Mouse (Mus musculus): ENCODE measurements around the gene Rmdn3. TPM values are rescaled to one million over a fixed set of nuclear protein-coding genes. Genes with fewer than 3 reads are reported as not detected.

Rmdn3 gene
- polyA plus RNA-seq, 1 experiment = 21.8 TPM

DNA sequence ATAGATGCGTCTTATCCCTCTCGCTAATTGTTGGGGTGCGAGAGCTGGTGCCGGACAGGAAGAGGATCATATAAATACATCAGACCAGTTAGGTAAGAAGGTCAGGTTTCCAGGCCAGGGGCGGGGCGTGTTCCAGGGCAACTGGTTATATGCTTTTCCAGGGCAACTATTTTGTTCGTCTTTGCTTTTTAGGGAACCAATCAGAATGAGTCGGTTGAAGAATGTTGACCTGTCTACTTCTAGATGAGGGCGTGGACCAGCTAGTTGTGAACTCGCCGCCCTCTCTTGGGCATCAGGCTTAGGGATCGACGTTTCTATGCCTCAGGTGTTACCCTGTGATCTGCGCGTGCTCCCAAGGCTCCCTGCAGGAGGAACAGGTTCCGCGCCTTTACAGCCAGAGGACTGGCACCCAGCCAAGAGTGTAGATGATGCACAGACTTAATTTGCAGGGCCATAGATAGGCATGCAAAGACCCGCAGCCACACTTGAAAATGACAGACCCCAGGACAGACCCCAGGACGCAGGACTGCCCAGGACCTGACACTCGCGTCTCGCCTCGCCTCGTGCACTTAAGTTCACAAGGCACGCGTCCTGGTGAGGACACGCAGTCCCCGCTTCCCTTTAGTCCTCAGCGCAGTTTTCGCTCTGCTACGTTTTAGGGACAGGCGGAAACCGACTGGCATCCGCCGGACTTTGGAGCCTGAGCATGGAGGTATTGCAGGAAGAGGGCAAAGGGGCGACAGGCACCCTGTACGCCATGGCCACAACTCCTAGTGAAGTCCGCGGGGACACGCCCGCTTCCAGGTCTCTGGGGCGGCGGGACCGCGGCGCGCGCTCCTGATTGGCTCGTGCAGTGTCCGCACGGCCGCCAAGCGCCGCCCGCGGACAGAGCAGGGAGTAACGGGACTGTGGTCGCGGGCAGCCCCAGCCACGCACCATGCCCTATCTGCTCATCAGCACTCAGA, 10.3 kb upstream of the Rmdn3 start, which contains the start of gene Gchfr:
Gene Gchfr (plus strand): TSS at position 873 of the 965 bp plus-strand sequence.
- TF ChIP-seq FOSL1 (IDR thresholded peaks at IDR 0.05; ENCODE audit: insufficient read depth, low read length, poor library complexity, severe bottlenecking) = no peak
- TF ChIP-seq CTCF (IDR thresholded peaks at IDR 0.05; ENCODE audit: control insufficient read depth, insufficient read depth, insufficient read length) = no peak
- no peak for TF ChIP-seq MYOD1 (IDR thresholded peaks at IDR 0.05; ENCODE audit: control insufficient read depth, insufficient read length, low read depth)
- no peak for TF ChIP-seq MAX (IDR thresholded peaks at IDR 0.05)
- TF ChIP-seq USF1 (IDR thresholded peaks at IDR 0.05; ENCODE audit: low read depth) = no peak
- no peak for TF ChIP-seq CEBPB (IDR thresholded peaks at IDR 0.05; ENCODE audit: low read depth)
- TF ChIP-seq MYOG (IDR thresholded peaks at IDR 0.05; ENCODE audit: control insufficient read depth, extremely low read depth, insufficient read length) = no peak
- Histone ChIP-seq H3K4me3 (ENCODE audit: insufficient read depth, poor library complexity, severe bottlenecking) (peak within 1 kb of the TSS; percentile 75), H3K36me3 (ENCODE audit: control insufficient read depth, insufficient read depth) (no peaks in the 10 kb centered on the region), H3ac (ENCODE audit: control insufficient read depth, insufficient read length, low read depth) (peak within 1 kb of the TSS; percentile 73), H3K79me2 (ENCODE audit: control insufficient read depth, insufficient read depth) (no peaks in the 10 kb centered on the region), H3K27me3 (ENCODE audit: control insufficient read depth, insufficient read depth, insufficient read length) (no peaks in the 10 kb centered on the region), H3K79me3 (ENCODE audit: low read depth) (no peaks in the 10 kb centered on the region)

DNA sequence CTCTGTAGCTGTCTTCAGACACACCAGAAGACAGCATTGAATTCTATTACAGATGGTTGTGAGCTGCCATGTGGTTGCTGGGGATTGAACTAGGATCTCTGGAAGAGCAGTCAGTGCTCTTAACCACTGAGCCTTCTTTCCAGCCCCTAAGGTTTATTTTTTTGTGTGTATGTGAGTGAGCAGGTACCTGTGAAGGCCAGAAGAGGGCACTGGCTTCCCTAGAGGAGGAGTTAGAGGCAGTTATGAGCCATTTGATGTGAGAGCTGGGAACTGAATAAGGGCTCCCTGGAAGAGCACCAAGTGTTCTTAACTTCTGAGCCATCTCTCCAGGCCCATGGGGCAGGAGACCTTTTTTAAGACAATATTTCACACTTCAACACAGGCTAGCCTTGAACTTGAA, 8.6 kb upstream of the Rmdn3 start:
- TF ChIP-seq CTCF (IDR thresholded peaks at IDR 0.05; ENCODE audit: control insufficient read depth, insufficient read depth, insufficient read length) (no peak), USF1 (IDR thresholded peaks at IDR 0.05; ENCODE audit: low read depth) (no peak), FOSL1 (IDR thresholded peaks at IDR 0.05; ENCODE audit: insufficient read depth, low read length, poor library complexity, severe bottlenecking) (no peak), MYOD1 (IDR thresholded peaks at IDR 0.05; ENCODE audit: control insufficient read depth, insufficient read length, low read depth) (no peak), MAX (IDR thresholded peaks at IDR 0.05) (no peak), MYOG (IDR thresholded peaks at IDR 0.05; ENCODE audit: control insufficient read depth, extremely low read depth, insufficient read length) (no peak), CEBPB (IDR thresholded peaks at IDR 0.05; ENCODE audit: low read depth) (no peak)

DNA sequence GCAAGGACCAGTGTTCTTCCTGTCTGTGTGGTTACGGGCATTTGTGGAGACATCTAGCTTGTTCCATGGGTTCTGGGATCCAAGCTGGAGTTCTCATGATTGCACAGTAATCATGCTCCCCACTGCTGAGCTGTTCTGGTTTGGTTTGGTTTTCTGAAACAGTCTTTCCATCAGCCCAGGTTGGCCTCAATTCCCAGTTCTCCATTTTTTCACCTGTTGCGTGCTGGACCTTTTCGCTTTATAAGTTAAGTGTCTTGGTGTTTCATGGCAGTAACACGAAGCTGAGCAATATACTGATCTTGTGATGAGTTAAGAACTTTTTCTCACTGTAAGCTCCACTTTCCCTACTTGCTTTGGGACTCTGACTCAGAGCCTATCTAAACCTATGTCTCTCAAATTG, 7.2 kb upstream of the Rmdn3 start:
- H3K27me3 ChIP-seq (ENCODE audit: control insufficient read depth, insufficient read depth, insufficient read length) = no peaks in the 10 kb centered on the region

More for the DNA sequence above, 8.6 kb upstream of the Rmdn3 start:
- Histone ChIP-seq H3K36me3 (ENCODE audit: control insufficient read depth, insufficient read depth) (no peaks in the 10 kb centered on the region), H3K27me3 (ENCODE audit: control insufficient read depth, insufficient read depth, insufficient read length) (no peaks in the 10 kb centered on the region), H3ac (ENCODE audit: control insufficient read depth, insufficient read length, low read depth) (no peak overlapping the region), H3K79me2 (ENCODE audit: control insufficient read depth, insufficient read depth) (no peaks in the 10 kb centered on the region), H3K79me3 (ENCODE audit: low read depth) (no peaks in the 10 kb centered on the region), H3K4me3 (ENCODE audit: insufficient read depth, poor library complexity, severe bottlenecking) (no peak overlapping the region)

DNA sequence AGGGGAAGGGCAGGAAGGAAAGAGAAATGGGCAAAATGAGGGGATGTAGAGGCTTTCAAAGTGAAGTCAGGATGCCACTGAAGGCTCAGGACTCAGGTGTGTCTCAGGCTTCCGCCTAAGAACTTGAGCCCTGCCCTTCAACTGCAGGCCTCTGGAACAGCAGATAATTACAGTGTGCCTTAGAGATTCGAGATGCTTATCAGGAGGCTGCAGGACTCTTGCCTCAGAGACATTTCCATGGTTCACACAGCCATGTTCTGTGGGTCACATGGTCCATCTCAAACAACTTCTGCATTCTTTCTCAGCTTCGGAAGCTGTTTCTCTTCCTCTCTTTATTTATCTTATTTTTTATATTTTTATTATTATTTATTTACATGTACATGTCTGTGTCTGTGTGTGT, 6.3 kb upstream of the Rmdn3 start:
- no peaks in the 10 kb centered on the region for H3K79me3 ChIP-seq (ENCODE audit: low read depth)
- H3K4me3 ChIP-seq (ENCODE audit: insufficient read depth, poor library complexity, severe bottlenecking) = no peak overlapping the region
- no peaks in the 10 kb centered on the region for H3K79me2 ChIP-seq (ENCODE audit: control insufficient read depth, insufficient read depth)
- no peak overlapping the region for H3ac ChIP-seq (ENCODE audit: control insufficient read depth, insufficient read length, low read depth)
- no peaks in the 10 kb centered on the region for H3K36me3 ChIP-seq (ENCODE audit: control insufficient read depth, insufficient read depth)
- no peak for TF ChIP-seq USF1 (IDR thresholded peaks at IDR 0.05; ENCODE audit: low read depth)
- TF ChIP-seq CTCF (IDR thresholded peaks at IDR 0.05; ENCODE audit: control insufficient read depth, insufficient read depth, insufficient read length) = no peak
- no peak for TF ChIP-seq MYOG (IDR thresholded peaks at IDR 0.05; ENCODE audit: control insufficient read depth, extremely low read depth, insufficient read length)
- no peak for TF ChIP-seq MYOD1 (IDR thresholded peaks at IDR 0.05; ENCODE audit: control insufficient read depth, insufficient read length, low read depth)
- TF ChIP-seq MAX (IDR thresholded peaks at IDR 0.05) = no peak
- TF ChIP-seq FOSL1 (IDR thresholded peaks at IDR 0.05; ENCODE audit: insufficient read depth, low read length, poor library complexity, severe bottlenecking) = no peak
- TF ChIP-seq CEBPB (IDR thresholded peaks at IDR 0.05; ENCODE audit: low read depth) = no peak
- H3K27me3 ChIP-seq (ENCODE audit: control insufficient read depth, insufficient read depth, insufficient read length) = no peaks in the 10 kb centered on the region

More for the DNA sequence above, 7.2 kb upstream of the Rmdn3 start:
- H3K4me3 ChIP-seq (ENCODE audit: insufficient read depth, poor library complexity, severe bottlenecking) = no peak overlapping the region
- H3ac ChIP-seq (ENCODE audit: control insufficient read depth, insufficient read length, low read depth) = no peak overlapping the region
- H3K79me2 ChIP-seq (ENCODE audit: control insufficient read depth, insufficient read depth) = no peaks in the 10 kb centered on the region
- no peak for TF ChIP-seq MYOG (IDR thresholded peaks at IDR 0.05; ENCODE audit: control insufficient read depth, extremely low read depth, insufficient read length)
- TF ChIP-seq FOSL1 (IDR thresholded peaks at IDR 0.05; ENCODE audit: insufficient read depth, low read length, poor library complexity, severe bottlenecking) = no peak
- TF ChIP-seq USF1 (IDR thresholded peaks at IDR 0.05; ENCODE audit: low read depth) = no peak
- TF ChIP-seq CEBPB (IDR thresholded peaks at IDR 0.05; ENCODE audit: low read depth) = no peak
- TF ChIP-seq CTCF (IDR thresholded peaks at IDR 0.05; ENCODE audit: control insufficient read depth, insufficient read depth, insufficient read length) = no peak
- TF ChIP-seq MYOD1 (IDR thresholded peaks at IDR 0.05; ENCODE audit: control insufficient read depth, insufficient read length, low read depth) = no peak
- no peak for TF ChIP-seq MAX (IDR thresholded peaks at IDR 0.05)
- H3K79me3 ChIP-seq (ENCODE audit: low read depth) = no peaks in the 10 kb centered on the region
- no peaks in the 10 kb centered on the region for H3K36me3 ChIP-seq (ENCODE audit: control insufficient read depth, insufficient read depth)

DNA sequence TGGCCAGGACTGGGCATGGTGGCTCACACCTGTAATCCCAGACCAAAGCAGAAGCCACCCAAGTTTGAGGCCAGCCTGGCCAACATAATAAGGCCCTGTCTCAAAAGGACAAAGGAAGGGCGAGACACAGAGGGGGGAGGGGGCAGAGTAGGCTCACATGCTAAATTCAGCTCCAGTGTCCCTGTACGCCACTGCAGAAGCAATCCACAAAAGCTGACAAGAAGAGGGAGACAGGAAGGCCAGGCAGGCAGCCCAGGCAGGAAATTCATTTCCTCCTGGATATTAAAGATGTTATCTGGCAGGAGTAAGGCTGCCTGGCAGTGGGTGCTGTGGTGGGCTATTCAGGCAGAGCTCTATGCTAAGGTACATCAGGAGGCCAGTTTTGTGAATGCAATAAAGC, 4.4 kb upstream of the Rmdn3 start:
- Histone ChIP-seq H3K36me3 (ENCODE audit: control insufficient read depth, insufficient read depth) (no peaks in the 10 kb centered on the region), H3K79me2 (ENCODE audit: control insufficient read depth, insufficient read depth) (peaks cover 4% of the 10 kb centered on the region), H3K27me3 (ENCODE audit: control insufficient read depth, insufficient read depth, insufficient read length) (no peaks in the 10 kb centered on the region), H3K79me3 (ENCODE audit: low read depth) (peaks cover 1% of the 10 kb centered on the region), H3K4me3 (ENCODE audit: insufficient read depth, poor library complexity, severe bottlenecking) (no peak overlapping the region), H3ac (ENCODE audit: control insufficient read depth, insufficient read length, low read depth) (no peak overlapping the region)
- TF ChIP-seq CEBPB (IDR thresholded peaks at IDR 0.05; ENCODE audit: low read depth) = no peak
- TF ChIP-seq MYOG (IDR thresholded peaks at IDR 0.05; ENCODE audit: control insufficient read depth, extremely low read depth, insufficient read length) = no peak
